Mouse (Mus musculus) c-Kit-positive CD71-negative TER-119-negative erythroid progenitor cells, embryonic 14.5 days (primary cell): ENCODE measurements around the gene Tmem267.
"Not testable (repeated sequence)": the region's sequence is repeated elsewhere in the genome, so short reads cannot be mapped to it uniquely, and the experiment has no call there.

Experiments used
- DNase-seq: peaks from one replicate; pipeline ENCODE4 v3.0.0-alpha.2; 2013; ENCODE audit warnings: low read depth

Gene Tmem267

DNA sequence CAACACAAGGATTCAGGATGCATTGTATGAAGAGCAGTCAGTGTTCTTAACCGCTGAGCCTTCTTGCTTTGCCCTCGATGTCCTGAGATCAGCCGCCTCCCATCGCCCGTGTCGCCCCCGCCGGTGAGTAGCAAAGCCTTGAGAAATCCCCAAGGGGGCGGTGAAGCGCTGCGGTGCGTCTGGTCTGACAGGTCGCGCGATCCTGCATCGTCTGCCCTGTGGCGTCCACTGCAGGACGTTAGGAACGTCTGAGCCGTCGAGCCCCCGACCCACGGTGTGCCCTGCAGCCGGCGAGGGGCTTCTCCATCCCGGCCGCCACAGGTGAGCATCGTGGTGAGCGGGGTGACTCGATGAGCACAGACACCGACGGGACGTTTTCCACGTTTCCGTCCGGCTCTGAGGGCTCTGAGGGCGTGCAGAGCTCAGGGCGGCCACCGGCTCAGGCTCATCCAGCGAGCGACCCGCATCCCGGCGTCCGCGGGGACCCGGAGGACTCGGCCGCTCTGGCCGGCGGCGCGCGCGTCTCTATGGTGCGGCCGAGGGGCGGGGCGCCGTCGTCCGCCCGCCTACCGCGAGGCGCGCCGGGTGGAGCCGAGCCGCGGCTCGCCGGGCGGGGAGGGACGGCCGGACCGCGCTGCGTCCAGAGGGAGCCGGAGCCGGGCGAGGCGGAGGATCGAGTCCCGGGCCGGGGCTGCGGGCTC is at the start of gene Tmem267, which contains the start of gene 3110070M22Rik:
Tmem267 (plus strand) TSS at position 160 of the 701 bp plus-strand sequence.
3110070M22Rik (minus strand) TSS at position 504 of the 701 bp plus-strand sequence.
- peak; percentile 56 for DNase-seq

DNA sequence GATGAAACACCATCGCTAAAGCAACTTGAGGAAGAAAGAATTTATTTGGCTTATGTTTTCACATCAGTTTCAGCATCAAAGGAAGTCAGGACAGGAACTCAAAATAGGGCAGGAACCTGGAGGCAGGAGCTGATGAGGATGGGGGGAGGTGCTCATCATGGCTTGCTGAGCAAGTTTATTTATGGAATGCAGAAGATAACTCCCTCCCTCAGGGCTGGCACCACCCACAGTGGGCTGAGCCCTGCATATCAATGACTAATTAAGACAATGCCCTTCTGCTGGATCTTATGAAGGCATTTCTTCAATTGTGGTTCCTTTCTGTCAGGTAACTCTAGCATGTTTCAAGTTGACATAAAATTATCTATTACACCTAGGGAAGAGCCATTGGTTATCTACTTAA is 45.6 kb upstream of the Tmem267 start:
- no peak for DNase-seq

DNA sequence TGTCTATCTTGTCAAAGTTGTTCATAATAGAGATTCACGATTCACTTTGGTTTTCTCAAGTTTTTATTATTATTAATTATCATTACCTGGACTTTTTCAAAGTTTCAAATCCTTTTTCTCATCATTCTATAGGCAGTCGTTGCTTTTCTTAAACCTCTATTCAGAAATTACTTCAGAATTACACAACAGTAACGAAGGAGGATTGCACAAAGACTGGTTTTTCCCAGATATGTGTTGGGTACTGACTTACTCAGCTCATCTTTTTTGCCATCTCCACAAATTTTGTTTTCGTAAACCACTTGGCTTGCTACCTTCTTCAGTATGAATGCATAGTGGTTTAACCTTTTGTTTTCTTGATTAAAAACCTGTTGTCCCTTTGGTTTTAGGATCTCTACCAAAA is 34.3 kb upstream of the Tmem267 start:
- no peak for DNase-seq

DNA sequence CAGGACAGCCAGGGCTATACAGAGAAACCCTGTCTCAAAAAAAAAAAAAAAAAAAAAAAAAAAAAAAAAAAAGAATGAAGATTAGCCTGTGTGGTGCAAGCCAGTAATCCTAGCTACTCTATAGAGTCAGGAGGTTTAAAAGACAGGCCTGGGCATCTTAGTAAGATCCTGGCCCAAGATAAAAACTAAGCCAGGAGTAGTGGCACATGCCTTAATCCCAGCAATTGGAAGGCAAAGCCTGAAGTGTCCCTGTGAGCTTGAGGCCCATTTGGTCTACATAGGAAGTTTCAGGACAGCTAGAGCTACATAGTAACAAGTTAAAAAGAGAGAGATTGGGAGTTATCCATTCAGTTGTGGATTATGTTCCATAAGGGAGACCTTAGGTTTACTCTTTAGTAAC is 32.8 kb upstream of the Tmem267 start:
- DNase-seq = no peak

DNA sequence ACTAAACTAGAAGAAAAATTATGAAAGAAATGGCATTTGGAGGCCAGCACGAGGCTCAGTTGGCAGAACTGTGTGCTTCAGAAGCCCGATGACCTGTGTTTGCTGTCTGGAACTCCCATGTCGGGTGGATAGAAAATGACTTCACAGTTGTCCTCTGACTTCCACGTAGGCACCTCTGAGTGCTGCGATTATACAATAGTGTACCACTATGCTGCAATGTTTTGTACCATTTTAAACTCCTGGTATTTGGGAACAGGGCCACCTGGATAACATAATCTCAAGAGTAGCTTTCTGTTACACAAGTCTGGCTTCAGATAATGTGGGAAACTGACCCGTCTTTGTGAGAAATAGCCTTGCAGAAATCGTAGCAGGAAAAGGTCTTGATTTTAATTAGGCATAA is 31.5 kb upstream of the Tmem267 start:
- no peak for DNase-seq

DNA sequence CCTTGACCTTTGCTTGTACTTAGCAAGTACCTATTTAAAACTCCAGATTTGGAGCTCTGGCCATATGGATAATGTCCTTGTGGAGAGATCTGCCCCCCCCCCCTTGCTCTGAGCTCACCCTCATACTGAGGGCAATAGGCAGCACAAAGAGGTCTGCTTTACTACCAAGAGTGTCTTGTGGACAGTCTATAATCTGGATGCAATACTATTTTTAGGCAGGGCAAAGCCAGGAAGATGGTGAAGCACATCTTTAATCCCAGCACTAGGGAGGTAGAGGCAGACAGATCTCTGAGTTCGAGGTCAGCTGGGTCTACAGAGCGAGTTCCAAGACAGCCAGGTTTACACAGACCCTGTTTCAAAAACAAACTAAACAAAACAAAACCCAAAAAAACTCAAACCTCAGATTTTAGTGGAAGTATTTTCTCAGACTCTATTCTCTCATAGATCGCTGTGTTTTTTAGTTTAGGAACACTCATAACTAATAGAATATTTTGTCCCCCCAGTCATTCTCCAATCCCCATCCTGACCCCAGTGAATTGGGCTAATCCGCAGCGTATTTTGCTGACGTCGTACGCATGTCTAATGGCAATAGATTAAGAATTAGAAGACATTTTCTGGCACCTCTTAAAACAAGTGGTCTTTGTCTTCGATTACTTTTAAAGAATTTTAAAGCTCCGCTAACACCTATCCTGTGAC is 25.8 kb upstream of the Tmem267 start:
- no peak for DNase-seq

DNA sequence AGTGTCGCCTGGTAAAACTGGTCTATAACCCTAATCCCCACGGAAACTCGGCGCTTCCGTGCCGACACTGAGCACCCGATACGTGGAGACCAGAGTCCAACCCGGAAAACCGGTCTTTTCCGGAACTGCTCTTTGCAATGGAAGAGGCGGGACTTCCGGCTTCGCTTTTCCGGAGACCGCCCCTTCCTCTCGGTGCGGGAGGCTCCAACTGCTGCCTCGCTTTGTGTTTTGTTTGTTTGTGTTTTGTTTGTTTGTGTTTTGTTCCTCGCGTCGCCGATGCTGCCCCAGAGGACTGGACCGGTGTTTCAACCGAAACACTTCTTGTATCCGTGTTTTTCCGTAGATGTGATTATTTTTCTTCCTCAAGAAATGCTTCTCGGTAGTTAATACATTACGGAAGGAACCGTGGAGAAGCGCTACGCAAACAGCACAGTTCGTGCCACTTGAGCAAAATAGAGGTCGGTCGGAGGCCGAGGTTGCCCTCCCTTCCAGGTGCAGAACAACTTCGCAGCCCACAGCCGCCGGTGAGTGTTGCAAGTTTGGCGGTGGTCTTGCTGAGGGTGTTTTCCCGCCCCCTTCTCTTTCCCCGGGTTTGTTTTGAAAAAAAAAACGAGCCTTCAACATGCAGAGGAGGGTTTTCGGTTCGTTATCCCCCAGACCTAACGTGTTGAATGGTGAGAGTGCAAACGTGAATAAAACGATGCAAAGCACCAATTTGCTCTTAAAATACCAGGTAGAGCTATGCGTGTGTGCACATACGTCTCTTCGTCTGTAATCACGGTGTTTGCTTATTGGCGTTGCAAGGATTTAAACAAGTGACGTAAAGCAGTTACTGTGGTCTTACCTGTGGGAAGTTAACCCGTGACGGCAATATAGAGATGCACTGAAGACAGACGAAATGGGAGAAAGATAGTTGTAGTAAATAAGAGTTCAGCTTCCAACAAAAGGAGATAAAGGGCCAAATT is 25.0 kb upstream of the Tmem267 start, which contains the start of gene 4833420G17Rik:
4833420G17Rik (plus strand) TSS at position 173 of the 965 bp plus-strand sequence.
- peak; percentile 84 for DNase-seq

DNA sequence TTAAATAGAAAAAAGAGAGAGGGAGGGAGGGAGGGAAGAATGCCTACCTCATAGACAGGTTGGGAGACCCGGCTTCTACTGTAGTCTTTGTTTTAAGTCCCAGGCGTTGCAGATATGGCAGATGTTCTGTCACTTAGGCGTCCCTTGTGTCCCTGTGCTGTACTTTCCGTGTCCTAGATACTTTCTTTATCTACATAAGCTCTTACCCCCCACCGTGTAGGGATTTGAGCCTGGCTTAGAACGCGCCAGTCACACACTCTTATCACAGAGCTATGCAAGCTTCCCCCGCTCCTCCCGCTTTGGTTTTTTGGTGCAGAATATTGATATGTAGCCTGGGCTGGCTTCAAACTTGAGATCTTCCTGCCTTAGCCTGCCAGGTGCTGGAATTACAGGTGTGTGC is 11.2 kb upstream of the Tmem267 start:
- no peak for DNase-seq

DNA sequence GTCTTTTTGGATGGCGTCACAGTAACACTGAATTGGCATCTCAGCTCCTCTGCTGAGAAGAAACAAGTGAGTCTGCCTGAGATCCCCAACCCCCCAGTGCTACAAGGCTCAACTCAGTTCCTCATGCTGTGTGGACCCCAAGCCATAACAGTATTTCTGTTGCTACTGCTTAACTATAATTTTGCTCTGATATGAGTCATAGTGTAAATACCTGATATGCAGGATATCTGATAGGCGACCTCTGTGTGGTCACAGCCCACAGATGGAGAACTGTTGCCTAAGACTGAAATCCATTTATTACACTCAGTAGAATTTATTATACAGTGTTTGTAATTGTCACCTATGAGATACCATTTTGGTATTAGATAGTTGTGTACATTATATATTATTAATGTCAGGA is 10.1 kb upstream of the Tmem267 start:
- no peak for DNase-seq

DNA sequence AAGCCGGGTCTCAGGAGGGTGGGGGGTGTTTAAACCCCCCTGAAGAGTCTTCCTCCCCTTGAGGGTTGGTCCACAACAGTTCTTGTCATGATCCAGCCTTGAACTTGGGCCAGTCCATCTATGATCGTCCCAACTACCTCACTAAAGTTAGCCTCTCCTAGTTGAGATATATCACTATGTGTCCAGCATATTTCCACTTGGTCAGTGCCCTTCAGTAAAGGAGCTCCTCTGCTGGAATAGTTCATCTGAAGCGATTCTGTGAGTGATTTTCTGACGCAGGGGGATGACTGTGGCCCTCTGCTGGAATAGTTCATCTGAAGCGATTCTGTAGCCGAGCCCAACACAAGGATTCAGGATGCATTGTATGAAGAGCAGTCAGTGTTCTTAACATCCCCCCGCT is 485 bp upstream of the Tmem267 start:
- no peak for DNase-seq

DNA sequence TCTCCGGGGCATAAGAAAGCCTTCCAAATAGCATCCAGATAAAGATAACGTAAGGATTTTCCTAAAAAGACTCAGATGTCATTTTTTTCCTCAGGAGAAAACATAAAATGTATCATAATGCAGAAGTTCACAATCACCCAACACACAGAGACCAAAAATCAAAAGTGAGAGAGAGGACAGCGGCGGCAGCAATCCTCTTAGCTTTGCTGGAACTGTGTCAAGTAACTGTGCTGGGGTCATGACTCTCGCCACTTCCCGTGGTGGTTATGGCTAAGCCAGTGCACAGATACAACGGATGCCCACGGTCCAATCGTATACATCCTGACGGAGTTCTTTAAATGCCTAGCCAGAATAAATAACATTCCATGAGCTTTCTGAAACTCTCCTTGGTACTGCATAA is 4.2 kb downstream of the Tmem267 start:
- DNase-seq = not testable (repeated sequence)

DNA sequence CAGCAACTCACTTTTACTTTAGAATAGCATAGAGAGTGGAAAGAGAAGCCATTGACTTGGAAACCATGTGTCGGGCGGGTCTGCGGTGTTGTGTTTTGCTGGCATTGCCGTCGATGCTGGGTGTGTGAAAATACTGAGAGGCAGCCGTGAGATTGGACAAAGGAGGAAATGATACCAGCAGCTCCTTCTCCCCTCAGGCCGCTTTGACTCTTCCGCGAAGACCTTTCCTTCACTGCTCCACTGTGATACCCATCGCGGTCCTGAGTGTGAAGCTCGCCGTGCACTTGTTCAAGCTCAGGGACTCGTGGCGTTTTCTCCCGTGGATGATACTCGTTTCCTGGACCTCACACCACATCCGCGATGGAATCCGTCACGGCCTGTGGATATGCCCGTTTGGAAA is 7.1 kb downstream of the Tmem267 start:
- DNase-seq = not testable (repeated sequence)

DNA sequence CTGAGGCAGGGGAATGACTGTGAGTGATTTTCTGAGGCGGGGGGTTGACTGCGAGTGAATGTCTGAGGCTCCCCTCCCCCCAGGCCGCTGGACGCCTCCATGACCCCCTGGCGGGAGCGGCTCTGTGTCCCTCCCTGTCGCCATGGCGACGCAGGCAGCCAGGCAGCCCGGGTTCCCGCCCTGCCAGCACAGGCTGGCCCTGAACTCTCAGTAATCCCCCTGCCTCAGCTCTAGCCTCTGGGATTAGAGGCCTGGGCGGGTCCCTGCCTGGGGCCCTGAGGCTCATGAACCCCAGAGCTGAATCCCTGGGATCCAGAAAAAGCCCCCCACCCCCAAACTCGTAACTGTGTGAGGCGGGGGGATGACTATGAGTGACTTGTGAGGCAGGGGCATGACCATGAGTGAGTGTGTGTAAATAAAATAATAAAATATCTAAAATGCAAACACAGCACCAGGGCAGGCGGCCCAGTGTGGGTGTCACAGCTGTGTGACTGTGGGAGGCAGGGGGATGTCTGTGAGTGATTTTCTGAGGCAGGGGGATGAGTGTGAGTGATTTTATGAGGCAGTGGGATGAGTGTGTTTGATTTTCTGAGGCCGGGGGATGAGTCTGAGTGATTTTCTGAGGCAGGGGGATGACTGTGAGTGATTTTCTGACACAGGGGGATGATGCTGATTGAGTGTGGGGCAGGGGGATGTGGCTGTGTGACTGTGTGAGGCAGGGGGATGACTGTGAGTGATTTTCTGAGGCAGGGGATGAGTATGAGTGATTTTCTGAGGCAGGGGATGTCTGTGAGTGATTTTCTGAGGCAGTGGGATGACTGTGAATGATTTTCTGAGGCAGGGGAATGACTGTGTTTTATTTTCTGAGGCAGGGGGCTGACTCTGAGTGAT is 108.7 kb downstream of the Tmem267 start:
- peak; percentile 50 for DNase-seq

DNA sequence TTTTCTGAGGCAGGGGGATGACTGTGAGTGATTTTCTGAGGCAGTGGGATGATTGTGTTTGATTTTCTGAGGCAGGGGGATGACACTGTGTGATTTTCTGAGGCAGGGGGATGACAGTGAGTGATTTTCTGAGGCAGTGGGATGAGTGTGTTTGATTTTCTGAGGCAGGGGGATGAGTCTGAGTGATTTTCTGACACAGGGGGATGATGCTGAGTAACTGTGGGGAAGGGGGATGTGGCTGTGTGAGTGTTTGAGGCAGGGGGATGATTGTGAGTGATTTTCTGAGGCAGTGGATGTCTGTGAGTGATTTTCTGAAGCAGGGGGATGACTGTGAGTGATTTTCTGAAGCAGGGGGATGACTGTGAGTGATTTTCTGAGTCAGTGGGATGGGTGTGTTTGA is 110.6 kb downstream of the Tmem267 start:
- DNase-seq = peak; percentile 52

DNA sequence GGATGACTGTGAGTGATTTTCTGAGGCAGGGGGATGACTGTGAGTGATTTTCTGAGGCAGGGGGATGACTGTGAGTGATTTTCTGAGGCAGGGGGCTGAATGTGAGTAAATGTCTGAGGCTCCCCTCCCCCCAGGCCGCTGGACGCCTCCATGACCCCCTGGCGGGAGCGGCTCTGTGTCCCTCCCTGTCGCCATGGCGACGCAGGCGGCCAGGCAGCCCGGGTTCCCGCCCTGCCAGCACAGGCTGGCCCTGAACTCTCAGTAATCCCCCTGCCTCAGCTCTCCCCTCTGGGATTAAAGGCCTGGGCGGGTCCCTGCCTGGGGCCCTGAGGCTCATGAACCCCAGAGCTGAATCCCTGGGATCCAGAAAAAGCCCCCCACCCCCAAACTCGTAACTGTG is 111.2 kb downstream of the Tmem267 start:
- DNase-seq = not testable (repeated sequence)

DNA sequence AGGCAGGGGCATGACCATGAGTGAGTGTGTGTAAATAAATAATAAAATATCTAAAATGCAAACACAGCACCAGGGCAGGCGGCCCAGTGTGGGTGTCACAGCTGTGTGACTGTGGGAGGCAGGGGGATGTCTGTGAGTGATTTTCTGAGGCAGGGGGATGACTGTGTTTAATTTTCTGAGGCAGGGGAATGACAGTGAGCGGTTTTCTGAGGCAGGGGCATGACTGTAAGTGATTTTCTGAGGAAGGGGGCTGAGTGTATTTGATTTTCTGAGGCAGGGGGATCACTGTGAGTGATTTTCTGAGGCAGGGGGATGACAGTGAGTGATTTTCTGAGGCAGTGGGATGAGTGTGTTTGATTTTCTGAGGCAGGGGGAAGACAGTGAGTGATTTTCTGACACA is 111.7 kb downstream of the Tmem267 start:
- DNase-seq = not testable (repeated sequence)

DNA sequence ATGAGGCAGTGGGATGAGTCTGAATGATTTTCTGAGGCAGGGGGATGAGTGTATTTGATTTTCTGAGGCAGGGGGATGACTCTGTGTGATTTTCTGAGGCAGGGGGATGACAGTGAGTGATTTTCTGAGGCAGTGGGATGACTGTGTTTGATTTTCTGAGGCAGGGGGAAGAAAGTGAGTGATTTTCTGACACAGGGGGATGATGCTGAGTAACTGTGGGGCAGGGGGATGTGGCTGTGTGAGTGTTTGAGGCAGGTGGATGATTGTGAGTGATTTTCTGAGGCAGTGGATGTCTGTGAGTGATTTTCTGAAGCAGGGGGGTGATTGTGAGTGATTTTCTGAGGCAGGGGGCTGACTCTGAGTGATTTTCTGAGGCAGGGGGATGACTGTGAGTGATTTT is 112.3 kb downstream of the Tmem267 start:
- peak; percentile 76 for DNase-seq

DNA sequence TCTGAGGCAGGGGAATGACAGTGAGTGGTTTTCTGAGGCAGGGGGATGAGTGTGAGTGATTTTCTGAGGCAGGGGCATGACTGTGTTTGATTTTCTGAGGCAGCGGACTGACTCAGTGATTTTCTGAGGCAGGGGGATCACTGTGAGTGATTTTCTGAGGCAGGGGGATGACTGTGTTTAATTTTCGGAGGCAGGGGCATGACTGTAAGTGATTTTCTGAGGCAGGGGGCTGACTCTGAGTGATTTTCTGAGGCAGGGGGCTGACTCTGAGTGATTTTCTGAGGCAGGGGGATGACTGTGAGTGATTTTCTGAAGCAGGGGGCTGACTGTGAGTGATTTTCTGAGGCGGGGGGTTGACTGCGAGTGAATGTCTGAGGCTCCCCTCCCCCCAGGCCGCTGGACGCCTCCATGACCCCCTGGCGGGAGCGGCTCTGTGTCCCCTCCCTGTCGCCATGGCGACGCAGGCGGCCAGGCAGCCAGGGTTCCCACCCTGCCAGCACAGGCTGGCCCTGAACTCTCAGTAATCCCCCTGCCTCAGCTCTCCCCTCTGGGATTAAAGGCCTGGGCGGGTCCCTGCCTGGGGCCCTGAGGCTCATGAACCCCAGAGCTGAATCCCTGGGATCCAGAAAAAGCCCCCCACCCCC is 115.0 kb downstream of the Tmem267 start:
- DNase-seq = not testable (repeated sequence)

DNA sequence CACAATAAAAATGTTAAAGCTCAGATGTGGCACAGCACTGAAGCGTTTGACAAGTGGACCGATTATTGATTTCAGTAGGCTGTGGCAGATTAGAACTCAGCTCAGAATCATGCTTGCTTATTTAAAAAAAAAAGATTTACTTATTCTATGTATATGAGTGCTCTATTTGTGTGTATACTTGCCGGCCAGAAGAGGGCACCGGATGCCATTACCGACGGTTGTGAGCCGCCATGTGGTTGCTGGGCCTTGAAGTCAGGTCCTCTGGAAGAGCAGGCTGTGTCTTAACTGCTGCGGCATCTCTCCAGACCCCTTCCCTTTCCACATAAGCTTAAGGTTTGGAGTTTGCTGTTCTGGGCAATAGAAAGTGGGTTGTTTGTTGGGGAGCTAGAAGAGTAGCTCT is 116.1 kb downstream of the Tmem267 start:
- DNase-seq = not testable (repeated sequence)

DNA sequence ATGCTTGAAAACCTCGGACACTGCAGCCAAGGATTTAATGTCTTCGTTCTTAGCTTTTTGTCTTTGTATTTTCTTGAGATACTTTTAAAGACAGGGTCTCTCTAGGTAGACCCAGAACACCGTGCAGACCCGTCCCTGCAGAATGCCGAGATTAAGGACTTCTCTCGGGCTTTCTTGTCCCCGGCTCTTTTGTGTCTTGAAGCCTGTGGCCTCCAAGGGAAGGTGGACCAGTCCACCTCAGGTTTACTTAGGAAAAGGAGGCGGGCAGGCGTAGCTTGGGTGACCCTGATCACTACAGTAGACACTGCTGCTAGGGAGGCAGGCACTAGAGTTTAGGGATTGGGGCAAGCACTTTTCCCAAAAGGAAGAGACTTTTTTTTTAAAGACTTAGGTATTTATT is 116.5 kb downstream of the Tmem267 start:
- DNase-seq = not testable (repeated sequence)

DNA sequence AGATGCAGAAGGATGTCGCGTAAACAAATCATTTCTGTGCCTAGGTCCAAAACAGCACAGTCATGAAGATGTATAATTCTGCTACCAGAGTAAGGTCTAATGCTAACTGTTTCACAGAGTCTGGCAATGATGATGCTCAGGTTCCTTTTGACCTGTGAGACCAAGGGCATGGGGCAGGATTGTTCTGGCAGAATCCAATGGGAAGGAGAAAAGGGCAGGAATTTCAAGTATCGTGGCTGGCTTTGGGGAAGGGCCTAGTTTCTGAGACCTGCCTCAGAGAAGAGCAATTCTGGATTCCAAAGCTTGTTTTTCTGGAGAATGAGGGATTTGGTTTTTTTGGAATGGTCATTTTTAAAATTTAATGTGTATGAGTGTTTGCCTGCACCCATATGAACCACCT is 131.0 kb downstream of the Tmem267 start:
- no peak for DNase-seq
